Mouse (Mus musculus) myocyte (in vitro differentiated cells): ENCODE data around the gene Dnajc25. TPM values are rescaled to one million over a fixed set of nuclear protein-coding genes. Genes with fewer than 3 reads are reported as not detected.

Source experiments
- H3K27me3 ChIP-seq: one replicate; pipeline ENCODE4 v1.6.1; 2011; ENCODE audit not compliant: control insufficient read depth, insufficient read depth, insufficient read length
- H3K36me3 ChIP-seq: one replicate; pipeline ENCODE4 v1.6.1; 2011; ENCODE audit not compliant: control insufficient read depth, insufficient read depth
- H3K4me2 ChIP-seq: one replicate; pipeline ENCODE4 v1.6.1; 2011; ENCODE audit warnings: low read depth, control low read depth
- H3K4me3 ChIP-seq: one replicate; pipeline ENCODE4 v1.5.1; 2011; ENCODE audit warnings: mild to moderate bottlenecking, control low read depth, moderate library complexity
- H3K79me2 ChIP-seq: one replicate; pipeline ENCODE4 v1.6.1; 2011; ENCODE audit not compliant: control insufficient read depth, insufficient read depth
- H3ac ChIP-seq: one replicate; pipeline ENCODE4 v1.6.1; 2011; ENCODE audit not compliant: control insufficient read depth, insufficient read length
- CEBPB ChIP-seq: IDR thresholded peaks from 2 replicates; pipeline ENCODE4 v1.6.1; 2011; ENCODE audit warnings: mild to moderate bottlenecking, moderate library complexity; ENCODE audit not compliant: poor library complexity, insufficient read depth, severe bottlenecking
- E2F4 ChIP-seq: IDR thresholded peaks from one replicate; pipeline ENCODE4 v1.6.1; 2011; ENCODE audit warnings: mild to moderate bottlenecking, control low read depth, moderate library complexity; ENCODE audit not compliant: insufficient read depth
- MAX ChIP-seq: IDR thresholded peaks from one replicate; pipeline ENCODE4 v1.6.1; 2011; ENCODE audit warnings: low read depth, mild to moderate bottlenecking, control low read depth
- MYOD1 ChIP-seq, 3 experiments: IDR thresholded peaks; one replicate each; pipeline ENCODE4 v1.6.1; 2011; ENCODE audit warnings: control low read depth in 2 of 3, low read depth in 2 of 3, mild to moderate bottlenecking in 2 of 3, moderate library complexity in 1 of 3; ENCODE audit not compliant: insufficient read length in 2 of 3, control insufficient read depth in 1 of 3
- MYOG ChIP-seq, 3 experiments: IDR thresholded peaks; one replicate each; pipeline ENCODE4 v1.6.1; 2011; ENCODE audit warnings: control low read depth in 2 of 3, low read depth in 2 of 3, mild to moderate bottlenecking in 2 of 3; ENCODE audit not compliant: insufficient read length in 2 of 3, control insufficient read depth in 1 of 3, insufficient read depth in 1 of 3
- POLR2A ChIP-seq: IDR thresholded peaks from one replicate; pipeline ENCODE4 v1.6.1; 2011; ENCODE audit warnings: low read depth, mild to moderate bottlenecking, control low read depth, moderate library complexity; ENCODE audit not compliant: insufficient read length
- POLR2AphosphoS2 ChIP-seq: IDR thresholded peaks from one replicate; pipeline ENCODE4 v1.6.1; 2011; ENCODE audit warnings: low read depth, control low read depth; ENCODE audit not compliant: insufficient read length
- REST ChIP-seq: IDR thresholded peaks from one replicate; pipeline ENCODE4 v1.6.1; 2011; ENCODE audit warnings: mild to moderate bottlenecking, control low read depth, moderate library complexity; ENCODE audit not compliant: insufficient read depth, insufficient read length
- SRF ChIP-seq: IDR thresholded peaks from one replicate; pipeline ENCODE4 v1.6.1; 2011; ENCODE audit warnings: low read depth; ENCODE audit not compliant: control insufficient read depth, insufficient read length
- TCF12 ChIP-seq: IDR thresholded peaks from one replicate; pipeline ENCODE4 v1.6.1; 2011; ENCODE audit warnings: mild to moderate bottlenecking, control low read depth; ENCODE audit not compliant: poor library complexity, insufficient read depth, severe bottlenecking
- TCF3 ChIP-seq: IDR thresholded peaks from one replicate; pipeline ENCODE4 v1.6.1; 2011; ENCODE audit warnings: low read depth, control low read depth; ENCODE audit not compliant: insufficient read length
- USF1 ChIP-seq: IDR thresholded peaks from one replicate; pipeline ENCODE4 v1.6.1; 2011; ENCODE audit warnings: low read depth, mild to moderate bottlenecking, control low read depth, moderate library complexity
- polyA plus RNA-seq: library from polyadenylated mRNA; unstranded; fragments of >200 nt; fragmentation: generic; extraction: Trizol; gene quantifications from one replicate; pipeline ENCODE4 v1.2.1, GENCODE M21; 2012; ENCODE audit warnings: missing spikeins

Dnajc25 gene
- 5.4 TPM for polyA plus RNA-seq

DNA sequence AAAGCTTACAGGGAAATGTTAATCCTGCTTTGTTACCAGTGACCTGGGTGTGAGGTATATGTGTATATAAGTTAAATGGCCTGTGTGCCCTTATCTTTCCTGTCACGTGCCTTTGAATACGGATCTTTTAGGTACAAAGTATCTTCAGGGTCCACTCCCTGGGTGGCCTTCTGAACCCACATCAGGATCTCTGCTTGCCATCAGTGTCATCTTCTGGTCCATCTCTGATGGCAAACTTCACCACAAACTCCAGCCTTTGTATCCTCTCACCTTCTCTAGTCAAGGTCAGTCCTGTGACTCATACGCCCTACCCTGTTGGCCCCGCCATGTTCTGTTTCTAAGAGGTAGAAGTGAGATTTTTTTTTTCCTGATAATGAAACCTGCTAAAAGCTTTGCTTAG lies at the start of gene Dnajc25:
Dnajc25 (plus strand) TSS at position 301 of the 400 bp plus-strand sequence.
- Histone ChIP-seq H3ac (no peak within 1 kb of the TSS), H3K27me3 (no peaks in the 10 kb centered on the region), H3K4me3 (no peak within 1 kb of the TSS), H3K4me2 (no peak within 1 kb of the TSS), H3K79me2 (no peaks in the 10 kb centered on the region), H3K36me3 (no peaks in the 10 kb centered on the region)
- no peak for TF ChIP-seq SRF
- TF ChIP-seq POLR2A, result no peak
- TF ChIP-seq MYOD1 (IDR thresholded peaks at IDR 0.05; ENCODE audit: control insufficient read depth in 1 of 3, insufficient read length in 2 of 3, low read depth in 2 of 3), result no peak
- TF ChIP-seq E2F4, result no peak
- no peak for TF ChIP-seq TCF3
- no peak for TF ChIP-seq USF1
- TF ChIP-seq REST, result no peak
- no peak for TF ChIP-seq TCF12
- TF ChIP-seq CEBPB, result no peak
- no peak for TF ChIP-seq MYOG (IDR thresholded peaks at IDR 0.05; ENCODE audit: control insufficient read depth in 1 of 3, insufficient read depth in 1 of 3, insufficient read length in 2 of 3, low read depth in 2 of 3)
- TF ChIP-seq MAX, result no peak

DNA sequence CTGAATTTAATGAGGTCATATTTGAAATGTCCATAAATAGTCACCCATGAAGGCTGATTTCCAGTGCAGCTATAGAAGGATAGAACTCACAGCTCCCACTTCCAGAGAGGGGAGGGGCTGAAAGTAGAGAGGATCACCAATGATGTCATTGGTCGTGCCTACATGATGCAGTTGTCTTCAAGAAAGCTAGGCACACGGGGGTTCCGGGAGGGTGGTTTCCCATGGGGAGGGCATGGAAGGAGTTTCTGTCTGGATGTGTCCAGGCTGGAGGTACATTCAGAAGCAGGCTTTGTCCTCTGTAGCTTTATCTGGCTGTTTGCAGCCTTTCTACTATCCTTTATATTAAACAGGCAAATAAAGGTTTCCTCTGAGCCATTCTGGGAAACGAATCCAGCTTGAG lies 46.5 kb upstream of the Dnajc25 start:
- Histone ChIP-seq H3K4me3 (no peak overlapping the region), H3K36me3 (no peaks in the 10 kb centered on the region), H3K27me3 (no peaks in the 10 kb centered on the region), H3K4me2 (no peak overlapping the region), H3ac (no peak overlapping the region), H3K79me2 (no peaks in the 10 kb centered on the region)
- TF ChIP-seq TCF12 (no peak), POLR2A (no peak), E2F4 (no peak), REST (no peak), USF1 (no peak), CEBPB (no peak), SRF (no peak), MYOG (IDR thresholded peaks at IDR 0.05; ENCODE audit: control insufficient read depth in 1 of 3, insufficient read depth in 1 of 3, insufficient read length in 2 of 3, low read depth in 2 of 3) (no peak), POLR2AphosphoS2 (no peak)

DNA sequence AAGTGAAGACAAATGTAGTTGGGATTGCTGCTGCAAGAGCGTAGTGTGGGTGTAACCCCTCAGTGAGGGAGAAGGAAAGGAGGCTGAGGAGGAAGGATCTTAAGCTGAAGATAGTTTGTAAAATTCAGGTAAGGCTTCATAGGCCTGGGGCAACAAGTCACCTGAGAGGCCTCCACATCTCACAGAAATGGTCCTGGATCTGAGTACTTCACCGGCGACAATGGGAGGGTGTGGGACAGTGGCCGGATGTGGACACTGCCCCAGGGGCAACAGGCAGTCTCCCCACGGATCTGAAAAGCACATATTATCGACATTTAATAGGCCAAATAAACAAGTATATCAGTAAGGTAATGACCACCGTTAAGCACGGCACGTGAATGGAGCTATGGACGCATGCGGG lies 42.2 kb upstream of the Dnajc25 start:
- H3K36me3 ChIP-seq, result no peaks in the 10 kb centered on the region
- H3K4me2 ChIP-seq, result no peak overlapping the region
- no peaks in the 10 kb centered on the region for H3K27me3 ChIP-seq
- no peak overlapping the region for H3ac ChIP-seq
- TF ChIP-seq MYOG (IDR thresholded peaks at IDR 0.05; ENCODE audit: control insufficient read depth in 1 of 3, insufficient read depth in 1 of 3, insufficient read length in 2 of 3, low read depth in 2 of 3) (no peak), TCF12 (no peak), REST (no peak), E2F4 (no peak), POLR2A (no peak), SRF (no peak), MAX (no peak), USF1 (no peak), POLR2AphosphoS2 (no peak), TCF3 (no peak)
- no peaks in the 10 kb centered on the region for H3K79me2 ChIP-seq
- no peak overlapping the region for H3K4me3 ChIP-seq

DNA sequence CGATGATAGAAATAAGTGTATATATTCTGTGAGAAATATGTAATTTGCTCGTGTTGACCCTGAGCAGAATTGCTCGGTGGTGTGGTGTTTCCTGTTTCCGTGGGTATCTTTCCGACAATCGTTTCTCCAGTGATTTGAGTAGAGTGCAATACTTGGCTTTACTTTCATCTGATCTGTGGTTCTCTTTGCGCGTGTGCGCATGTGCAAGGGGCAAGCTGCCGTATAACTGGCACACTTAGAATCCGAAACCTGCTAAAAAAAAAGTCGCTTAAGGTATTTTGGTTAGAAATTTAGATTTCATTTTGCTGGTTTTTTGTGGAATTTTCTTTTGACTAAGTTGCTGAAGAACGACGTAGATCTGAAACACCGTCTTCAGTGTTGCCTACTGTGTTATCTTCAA lies 33.1 kb upstream of the Dnajc25 start:
- Histone ChIP-seq H3K4me3 (no peak overlapping the region), H3K27me3 (no peaks in the 10 kb centered on the region), H3K4me2 (no peak overlapping the region), H3K36me3 (no peaks in the 10 kb centered on the region), H3K79me2 (no peaks in the 10 kb centered on the region), H3ac (no peak overlapping the region)
- TF ChIP-seq TCF3, result no peak
- TF ChIP-seq MYOD1 (IDR thresholded peaks at IDR 0.05; ENCODE audit: control insufficient read depth in 1 of 3, insufficient read length in 2 of 3, low read depth in 2 of 3), result no peak
- TF ChIP-seq E2F4, result no peak
- TF ChIP-seq USF1, result no peak
- no peak for TF ChIP-seq SRF

DNA sequence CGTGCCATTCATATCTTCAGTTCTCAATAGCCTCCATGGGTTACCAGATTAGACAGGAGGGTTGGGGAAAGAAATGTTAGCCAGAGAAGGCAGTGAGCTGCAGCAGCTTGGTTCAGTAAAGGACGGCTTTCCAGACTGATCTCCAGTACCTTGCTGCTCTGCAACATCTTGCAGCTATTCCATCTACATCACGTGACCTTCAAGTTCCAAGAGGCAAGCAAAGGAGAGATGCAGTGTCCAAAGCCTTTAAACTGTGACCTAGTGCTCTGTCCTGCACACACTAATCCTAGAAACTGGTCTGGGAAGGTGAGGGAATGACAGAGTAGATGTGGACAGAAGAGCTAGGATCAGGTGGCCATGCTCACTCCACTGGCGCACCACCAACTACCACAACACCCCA lies 31.6 kb upstream of the Dnajc25 start:
- no peaks in the 10 kb centered on the region for H3K27me3 ChIP-seq
- no peak overlapping the region for H3K4me3 ChIP-seq
- no peaks in the 10 kb centered on the region for H3K79me2 ChIP-seq
- no peaks in the 10 kb centered on the region for H3K36me3 ChIP-seq
- no peak for TF ChIP-seq TCF12
- TF ChIP-seq TCF3, result no peak
- no peak for TF ChIP-seq POLR2AphosphoS2
- no peak for TF ChIP-seq E2F4
- TF ChIP-seq SRF, result no peak
- TF ChIP-seq REST, result no peak
- no peak for TF ChIP-seq POLR2A
- TF ChIP-seq MAX, result no peak
- no peak for TF ChIP-seq MYOG (IDR thresholded peaks at IDR 0.05; ENCODE audit: control insufficient read depth in 1 of 3, insufficient read depth in 1 of 3, insufficient read length in 2 of 3, low read depth in 2 of 3)
- no peak for TF ChIP-seq USF1
- no peak for TF ChIP-seq MYOD1 (IDR thresholded peaks at IDR 0.05; ENCODE audit: control insufficient read depth in 1 of 3, insufficient read length in 2 of 3, low read depth in 2 of 3)
- no peak for TF ChIP-seq CEBPB
- H3ac ChIP-seq, result no peak overlapping the region
- no peak overlapping the region for H3K4me2 ChIP-seq
